In the genomic region with DNA sequence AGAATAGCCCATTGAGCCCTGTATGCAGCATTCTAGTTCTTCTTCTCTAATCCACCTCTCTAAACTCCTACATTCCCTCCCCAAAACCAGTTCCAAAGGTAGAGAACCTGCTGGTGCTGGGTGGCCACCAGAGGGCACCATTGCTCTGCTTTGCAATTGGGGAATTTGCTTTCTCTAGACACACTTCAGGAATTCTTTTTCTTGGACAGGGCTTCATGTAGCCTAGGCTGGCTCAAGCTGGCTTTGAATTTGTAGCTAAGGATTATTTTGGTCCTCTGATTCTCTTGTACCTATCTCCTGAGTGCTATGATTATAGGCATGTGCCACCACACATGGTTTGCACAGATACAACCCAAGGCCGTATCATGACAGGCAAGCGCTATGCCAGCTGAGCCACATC, we compare ENCODE assay signal across 9 mouse cellular contexts. TPM values are rescaled to one million over a fixed set of nuclear protein-coding genes. Genes with fewer than 3 reads are reported as not detected.
DNase-seq lines count a peak whose midpoint lies in the region; ATAC-seq and TF ChIP-seq lines count a peak whose summit lies in the region.
"Had no signal": no experiment of that assay in that cellular context is flagged by ENCODE, and none has a peak within 500 bp of the region (broad histone marks: within the 10 kb centered on the region; RNA-seq: fewer than 3 reads in every experiment).

No protein-coding gene starts in this region.

- 95% methylated on average over 2 of the region's 2 CpGs for WGBS in limb, embryonic 13.5 days
- 88% methylated on average over 2 of the region's 2 CpGs for WGBS in midbrain, postnatal 0 days

- H3K4me1 ChIP-seq in cortical plate, adult 2 months (ENCODE audit: control insufficient read depth, insufficient read depth, low read length), result peaks cover 2% of the 10 kb centered on the region
- H3K4me1 ChIP-seq in limb, embryonic 13.5 days, result peaks cover 37% of the 10 kb centered on the region
- peaks cover 5% of the 10 kb centered on the region for H3K4me1 ChIP-seq in midbrain, postnatal 0 days (ENCODE audit: insufficient read depth, low read length)

- no peaks in the 10 kb centered on the region for H3K9me3 ChIP-seq in limb, embryonic 13.5 days
- H3K9me3 ChIP-seq in midbrain, postnatal 0 days (ENCODE audit: low read length), result no peaks in the 10 kb centered on the region
- H3K9me3 ChIP-seq: neural tube, embryonic 12.5 days had no signal

- H3K27me3 ChIP-seq in limb, embryonic 13.5 days, result no peaks in the 10 kb centered on the region
- H3K27me3 ChIP-seq in midbrain, postnatal 0 days (ENCODE audit: insufficient read depth, low read length), result no peaks in the 10 kb centered on the region
- H3K27me3 ChIP-seq: neural tube, embryonic 12.5 days had no signal

- no peak for TF ChIP-seq POLR2A in cortical plate, adult 2 months (IDR thresholded peaks at IDR 0.05; ENCODE audit: extremely low read depth, insufficient read depth, low read length)

- ATAC-seq in limb, embryonic 13.5 days (ENCODE audit: low FRiP score, low read depth), result peak; percentile 75
- ATAC-seq in midbrain, postnatal 0 days (ENCODE audit: low FRiP score), result no peak

- H3K4me2 ChIP-seq in limb, embryonic 13.5 days (replicated peaks), result no peak overlapping the region
- no peak overlapping the region for H3K4me2 ChIP-seq in midbrain, postnatal 0 days (ENCODE audit: low read depth, low read length, poor library complexity, severe bottlenecking)
- H3K4me2 ChIP-seq: neural tube, embryonic 12.5 days had no signal

- peak; percentile 87 to 94 for DNase-seq in left cerebral cortex, adult 18-20 months (ENCODE audit: low spot score in 2 of 2)
- DNase-seq in left cerebral cortex, adult 11 months (ENCODE audit: low spot score), result no peak
- peak; percentile 37 for DNase-seq in gastrocnemius, postnatal 25 days
- DNase-seq in kidney, adult 18-20 months, result peak; percentile 77
- peak; percentile 85 for DNase-seq in midbrain, postnatal 0 days (ENCODE audit: low spot score)
- peak; percentile 13 to 32 for DNase-seq in spleen, postnatal 36 days (ENCODE audit: low spot score in 2 of 2)

- no peak overlapping the region for H3K4me3 ChIP-seq in cortical plate, adult 2 months (ENCODE audit: insufficient read depth, low read length)
- no peak overlapping the region for H3K4me3 ChIP-seq in limb, embryonic 13.5 days
- no peak overlapping the region for H3K4me3 ChIP-seq in midbrain, postnatal 0 days (ENCODE audit: low read depth, low read length)
- H3K4me3 ChIP-seq: neural tube, embryonic 12.5 days had no signal

- H3K9ac ChIP-seq in limb, embryonic 13.5 days, result no peak overlapping the region
- H3K9ac ChIP-seq in midbrain, postnatal 0 days (replicated peaks; ENCODE audit: low read length, poor library complexity, severe bottlenecking), result no peak overlapping the region
- H3K9ac ChIP-seq: neural tube, embryonic 12.5 days had no signal

- peaks cover 78% of the 10 kb centered on the region for H3K36me3 ChIP-seq in limb, embryonic 13.5 days
- peaks cover 36% of the 10 kb centered on the region for H3K36me3 ChIP-seq in midbrain, postnatal 0 days (ENCODE audit: insufficient read depth, low read length)

- peak; percentile 93 for TF ChIP-seq CTCF in cortical plate, adult 2 months (IDR thresholded peaks at IDR 0.05; ENCODE audit: extremely low read depth, insufficient read depth, low read length)
- TF ChIP-seq CTCF in midbrain, postnatal 0 days (IDR thresholded peaks at IDR 0.05), result peak; percentile 97

- no peak overlapping the region for H3K27ac ChIP-seq in cortical plate, adult 2 months (ENCODE audit: insufficient read depth, low read length)
- H3K27ac ChIP-seq in limb, embryonic 13.5 days, result no peak overlapping the region
- H3K27ac ChIP-seq in midbrain, postnatal 0 days (ENCODE audit: low read depth, low read length), result no peak overlapping the region
- H3K27ac ChIP-seq: neural tube, embryonic 12.5 days had no signal

RNA-seq across cellular contexts. Expression of gene Rrnad1, which starts 5.3 kb away (rescaled TPM):
- 10 to 100 TPM; 19.2 to 21.2 TPM for total RNA-seq in left cerebral cortex, adult 18-20 months (2021)
- polyA plus RNA-seq in cortical plate, adult 2 months (2012; rRNA removed), result 45.0 and 48.7 TPM in 2 replicates
- 1 to 10 TPM; 4.0 to 4.2 TPM for total RNA-seq in gastrocnemius, postnatal 25 days (2021)
- 22.3 and 23.6 TPM in 2 replicates for polyA plus RNA-seq in limb, embryonic 13.5 days (2015; fragmentation: Nextera tagmentation; extraction: Ambion mirVana)
- 27.8 and 28.2 TPM in 2 replicates for total RNA-seq in midbrain, postnatal 0 days (2014; rRNA removed)
- polyA plus RNA-seq in midbrain, postnatal 0 days (2015; fragmentation: Nextera tagmentation; extraction: Ambion mirVana), result 17.6 and 19.1 TPM in 2 replicates

RNA-seq across cellular contexts. Expression of gene Isg20l2, which starts 5.7 kb away (rescaled TPM):
- 10 to 100 TPM; 13.4 to 14.0 TPM for total RNA-seq in left cerebral cortex, adult 18-20 months (2021)
- polyA plus RNA-seq in cortical plate, adult 2 months (2012; rRNA removed), result 11.3 and 12.0 TPM in 2 replicates
- total RNA-seq in gastrocnemius, postnatal 25 days (2021), result 1 to 10 TPM; 7.1 to 7.5 TPM
- 65.5 and 66.7 TPM in 2 replicates for polyA plus RNA-seq in limb, embryonic 13.5 days (2015; fragmentation: Nextera tagmentation; extraction: Ambion mirVana)
- total RNA-seq in midbrain, postnatal 0 days (2014; rRNA removed), result 20.5 and 21.0 TPM in 2 replicates
- 13.6 and 14.7 TPM in 2 replicates for polyA plus RNA-seq in midbrain, postnatal 0 days (2015; fragmentation: Nextera tagmentation; extraction: Ambion mirVana)

RNA-seq across cellular contexts. Expression of gene Crabp2, which starts 12.7 kb away (rescaled TPM):
- total RNA-seq in left cerebral cortex, adult 18-20 months (2021), result 1 to 10 TPM; 7.9 to 8.4 TPM
- 5.2 and 6.2 TPM in 2 replicates for polyA plus RNA-seq in cortical plate, adult 2 months (2012; rRNA removed)
- under 1 TPM in 1 of 2 experiments, not detected in 1; 0.31 TPM for total RNA-seq in gastrocnemius, postnatal 25 days (2021)
- polyA plus RNA-seq in limb, embryonic 13.5 days (2015; fragmentation: Nextera tagmentation; extraction: Ambion mirVana), result 518 and 520 TPM in 2 replicates
- 19.2 and 27.1 TPM in 2 replicates for total RNA-seq in midbrain, postnatal 0 days (2014; rRNA removed)
- 49.0 and 50.8 TPM in 2 replicates for polyA plus RNA-seq in midbrain, postnatal 0 days (2015; fragmentation: Nextera tagmentation; extraction: Ambion mirVana)

RNA-seq across cellular contexts. Expression of gene Mrpl24, which starts 16.5 kb away (rescaled TPM):
- total RNA-seq in left cerebral cortex, adult 18-20 months (2021), result 10 to 100 TPM; 53.6 to 53.7 TPM
- 69.2 and 72.4 TPM in 2 replicates for polyA plus RNA-seq in cortical plate, adult 2 months (2012; rRNA removed)
- total RNA-seq in gastrocnemius, postnatal 25 days (2021), result 10 to 100 TPM; 43.9 to 44.7 TPM
- polyA plus RNA-seq in limb, embryonic 13.5 days (2015; fragmentation: Nextera tagmentation; extraction: Ambion mirVana), result 66.5 and 73.9 TPM in 2 replicates
- 41.3 and 41.7 TPM in 2 replicates for total RNA-seq in midbrain, postnatal 0 days (2014; rRNA removed)
- polyA plus RNA-seq in midbrain, postnatal 0 days (2015; fragmentation: Nextera tagmentation; extraction: Ambion mirVana), result 37.2 and 39.7 TPM in 2 replicates

RNA-seq across cellular contexts. Expression of gene Hdgf, which starts 29.7 kb away (rescaled TPM):
- total RNA-seq in left cerebral cortex, adult 18-20 months (2021), result 100 to 1,000 TPM; 154 TPM
- 169 and 175 TPM in 2 replicates for polyA plus RNA-seq in cortical plate, adult 2 months (2012; rRNA removed)
- 100 to 1,000 TPM; 167 to 171 TPM for total RNA-seq in gastrocnemius, postnatal 25 days (2021)
- 205 and 221 TPM in 2 replicates for polyA plus RNA-seq in limb, embryonic 13.5 days (2015; fragmentation: Nextera tagmentation; extraction: Ambion mirVana)
- total RNA-seq in midbrain, postnatal 0 days (2014; rRNA removed), result 86.5 and 89.7 TPM in 2 replicates
- polyA plus RNA-seq in midbrain, postnatal 0 days (2015; fragmentation: Nextera tagmentation; extraction: Ambion mirVana), result 135 and 139 TPM in 2 replicates

Comparison
In these comparisons a context has a peak if more than half of its experiments do, and no peak if none do; other contexts are left out.
1. RNA of gene Crabp2, which starts 12.7 kb away (total RNA-seq): 19.2 to 27.1 TPM in midbrain, postnatal 0 days and 7.9 to 8.4 TPM in left cerebral cortex, adult 18-20 months; 0.31 TPM in gastrocnemius, postnatal 25 days; every median in the first group is over 4 times any median in the second.